Mouse (Mus musculus) forebrain, embryonic 14.5 days (tissue): ENCODE data around the gene Cyp1b1. TPM values are rescaled to one million over a fixed set of nuclear protein-coding genes. Genes with fewer than 3 reads are reported as not detected.

Experiments used
- polyA plus RNA-seq: library from polyadenylated mRNA; unstranded; fragments of >200 nt; fragmentation: Nextera tagmentation; extraction: Ambion mirVana; gene quantifications from 2 replicates; pipeline ENCODE4 v1.2.1, GENCODE M21; 2014

Cyp1b1 gene
- polyA plus RNA-seq, 1 experiment from 2014 or later = 5.1 TPM

Other genes starting within 250 kb of the Cyp1b1 start
- gene Rmdn2, start 103.2 kb downstream of the Cyp1b1 start, polyA plus RNA-seq = 5.9 and 6.4 TPM in 2 replicates
- gene Atl2, start 181.1 kb upstream of the Cyp1b1 start, polyA plus RNA-seq = 28.2 and 35.2 TPM in 2 replicates